Mouse (Mus musculus): ENCODE data around the gene Edf1.

DNA sequence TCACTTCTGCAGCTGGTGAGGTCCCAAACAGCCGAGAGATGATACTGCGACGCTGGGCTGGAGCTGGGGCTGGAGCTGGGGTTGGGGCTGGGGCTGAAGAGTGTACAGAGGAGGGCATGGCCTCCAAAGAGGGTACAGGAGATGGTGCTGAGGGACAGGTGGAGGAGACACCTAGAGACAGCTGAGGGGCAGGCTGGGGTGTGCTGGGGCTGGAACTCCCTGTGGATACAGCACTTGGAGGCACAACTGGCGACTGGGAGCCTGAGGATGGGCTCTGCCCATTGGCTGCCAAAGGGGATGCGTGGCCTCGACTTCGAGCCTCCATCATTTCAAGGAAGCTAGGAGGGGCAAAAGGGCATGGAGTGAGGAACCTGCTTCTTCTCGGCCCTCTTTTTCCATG is 29.6 kb downstream of the Edf1 start:
- TF ChIP-seq CTCF (IDR thresholded peaks at IDR 0.05; ENCODE audit: low read depth) (no peak), EP300 (IDR thresholded peaks at IDR 0.05; ENCODE audit: low read depth) (no peak)

Measured in liver, postnatal 0 days (tissue).